Mouse (Mus musculus) kidney, embryonic 16.5 days (tissue): ENCODE results near the gene Fam208a. TPM values are rescaled to one million over a fixed set of nuclear protein-coding genes. Genes with fewer than 3 reads are reported as not detected.

ENCODE experiments used
- ATAC-seq: fragments of 200-750 bp; cut with Nextera tagmentation; 2 replicates; pipeline ENCODE4 v1.8.0; 2017; ENCODE audit warnings: moderate TSS enrichment; ENCODE audit not compliant: low FRiP score, low TSS enrichment
- H3K27ac ChIP-seq: fragments of 300-500 bp; sonication (generic); 2 replicates; pipeline ENCODE4 v1.5.1; 2014; ENCODE audit warnings: low read length
- H3K27me3 ChIP-seq: fragments of 300-500 bp; sonication (generic); 2 replicates; pipeline ENCODE4 v1.6.1; 2014; ENCODE audit warnings: low read length, control low read depth, mixed read lengths; ENCODE audit not compliant: insufficient read depth
- H3K36me3 ChIP-seq: fragments of 300-500 bp; sonication (generic); 2 replicates; pipeline ENCODE4 v1.6.1; 2014; ENCODE audit warnings: low read length, control low read depth, mixed read lengths; ENCODE audit not compliant: insufficient read depth
- H3K4me1 ChIP-seq: fragments of 300-500 bp; sonication (generic); 2 replicates; pipeline ENCODE4 v1.6.1; 2014; ENCODE audit warnings: low read length, control low read depth, mixed read lengths; ENCODE audit not compliant: insufficient read depth
- H3K4me2 ChIP-seq: fragments of 300-500 bp; sonication (generic); replicated peaks from 2 replicates; pipeline ENCODE4 v1.6.1; 2014; ENCODE audit warnings: low read depth, low read length
- H3K4me3 ChIP-seq: fragments of 300-500 bp; sonication (generic); 2 replicates; pipeline ENCODE4 v1.5.1; 2014; ENCODE audit warnings: mild to moderate bottlenecking, low read length
- H3K9ac ChIP-seq: fragments of 300-500 bp; sonication (generic); replicated peaks from 2 replicates; pipeline ENCODE4 v1.6.1; 2014; ENCODE audit warnings: low read length
- H3K9me3 ChIP-seq: fragments of 300-500 bp; sonication (generic); 2 replicates; pipeline ENCODE4 v1.6.1; 2016; ENCODE audit warnings: low read length, control low read depth
- WGBS: fragments of 180-500 bp; shearing (Covaris S2); extraction: QIAGEN DNeasy Blood & Tissue Kit; methylation state at CpG from one replicate; pipeline ENCODE4 v1.1.7; 2014; 5-methylcytosine and 5-hydroxymethylcytosine counted together
- polyA plus RNA-seq: library from polyadenylated mRNA; unstranded; fragments of >200 nt; fragmentation: Nextera tagmentation; extraction: Ambion mirVana; gene quantifications from 2 replicates; pipeline ENCODE4 v1.2.1, GENCODE M21; 2015

Gene Fam208a
- polyA plus RNA-seq = 8.0 and 12.0 TPM in 2 replicates

DNA sequence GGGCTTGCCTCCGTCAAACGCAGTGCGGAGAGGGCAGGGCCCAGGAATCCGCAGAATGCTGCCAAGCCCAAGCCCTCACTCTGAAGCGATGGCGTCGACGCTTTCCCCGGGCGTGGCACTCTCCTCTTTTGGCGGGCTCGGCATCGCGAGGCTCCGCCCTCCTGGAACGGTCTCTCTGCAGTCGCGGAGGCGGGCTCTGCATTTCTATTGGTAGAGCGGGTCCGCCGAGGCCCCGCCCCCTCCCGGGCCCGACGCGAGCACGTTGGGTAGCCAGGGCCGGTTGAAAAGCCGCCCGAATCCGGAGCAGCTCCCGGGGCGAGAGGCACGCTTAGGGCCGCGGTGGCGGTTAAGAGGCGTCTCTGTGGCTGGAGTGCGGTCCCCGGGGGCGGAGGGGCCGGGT lies at the start of gene Fam208a:
Gene Fam208a (plus strand): TSS at position 262 of the 400 bp plus-strand sequence.
- peaks cover 22% of the 10 kb centered on the region for H3K36me3 ChIP-seq
- H3K9ac ChIP-seq = peak within 1 kb of the TSS; percentile 85
- H3K4me3 ChIP-seq = peak within 1 kb of the TSS; percentile 74
- H3K4me1 ChIP-seq = peaks cover 3% of the 10 kb centered on the region; the same call in 1 of the 2 replicates
- peak; percentile 96 for ATAC-seq
- H3K4me2 ChIP-seq = peak within 1 kb of the TSS; percentile 85
- WGBS = 1% methylated on average over 41 of the region's 43 CpGs
- no peaks in the 10 kb centered on the region for H3K27me3 ChIP-seq
- peak within 1 kb of the TSS; percentile 99 for H3K27ac ChIP-seq
- H3K9me3 ChIP-seq = peaks cover 20% of the 10 kb centered on the region

DNA sequence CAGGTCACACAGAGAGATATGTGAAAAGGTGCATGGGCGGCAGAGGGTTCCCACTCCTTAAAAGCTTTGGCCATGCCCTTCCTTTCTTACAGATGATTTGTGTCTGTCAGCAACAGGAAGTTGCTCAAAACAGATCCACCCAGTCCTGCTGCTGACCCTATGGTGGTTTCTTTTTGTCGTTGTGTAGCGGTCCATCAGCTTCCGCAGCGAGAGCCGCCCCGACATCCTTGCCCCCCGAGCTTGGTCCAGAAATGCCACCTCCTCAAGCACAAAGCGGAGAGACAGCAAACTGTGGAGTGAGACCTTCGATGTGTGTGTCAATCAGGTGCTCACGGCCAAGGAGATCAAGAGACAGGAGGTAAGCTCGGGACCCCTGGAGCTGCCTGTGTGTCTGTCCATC lies 49.2 kb upstream of the Fam208a start:
- Histone ChIP-seq H3K27ac (no peak overlapping the region), H3K9ac (no peak overlapping the region), H3K4me2 (peak overlapping the region; percentile 25; the same call in 1 of the 2 replicates), H3K36me3 (0 out of 2 replicates have a peak, but pooled peaks cover 5% of the 10 kb centered on the region), H3K4me3 (no peak overlapping the region; the same call in 1 of the 2 replicates), H3K27me3 (no peaks in the 10 kb centered on the region), H3K9me3 (no peaks in the 10 kb centered on the region), H3K4me1 (no peaks in the 10 kb centered on the region)
- WGBS = 71% methylated on average over 12 of the region's 12 CpGs
- ATAC-seq = no peak

DNA sequence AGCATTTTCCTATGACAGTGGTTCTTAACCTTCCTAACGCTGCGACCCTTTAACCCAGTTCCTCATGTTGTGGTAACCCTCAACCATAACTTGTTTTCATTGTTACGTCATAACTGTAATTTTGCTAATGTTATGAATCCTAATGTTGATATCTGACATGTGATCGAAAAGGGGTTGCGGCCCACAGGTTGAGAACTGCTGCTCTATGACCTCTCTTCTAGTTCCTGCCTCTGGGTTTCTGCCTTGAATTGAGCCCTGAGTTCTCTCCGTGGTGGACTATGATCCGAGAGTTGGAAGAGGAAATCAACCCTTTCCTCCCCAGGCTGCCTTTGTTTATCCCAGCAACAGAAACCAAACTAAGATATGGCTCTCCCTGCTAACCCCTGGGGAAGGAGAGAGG lies 47.2 kb upstream of the Fam208a start:
- Histone ChIP-seq H3K9me3 (no peaks in the 10 kb centered on the region), H3K27ac (no peak overlapping the region), H3K36me3 (peaks cover 11% of the 10 kb centered on the region; the same call in 1 of the 2 replicates), H3K9ac (no peak overlapping the region), H3K4me1 (no peaks in the 10 kb centered on the region), H3K4me2 (no peak overlapping the region), H3K4me3 (no peak overlapping the region), H3K27me3 (no peaks in the 10 kb centered on the region)
- 74% methylated on average over 7 of the region's 7 CpGs for WGBS
- no peak for ATAC-seq

DNA sequence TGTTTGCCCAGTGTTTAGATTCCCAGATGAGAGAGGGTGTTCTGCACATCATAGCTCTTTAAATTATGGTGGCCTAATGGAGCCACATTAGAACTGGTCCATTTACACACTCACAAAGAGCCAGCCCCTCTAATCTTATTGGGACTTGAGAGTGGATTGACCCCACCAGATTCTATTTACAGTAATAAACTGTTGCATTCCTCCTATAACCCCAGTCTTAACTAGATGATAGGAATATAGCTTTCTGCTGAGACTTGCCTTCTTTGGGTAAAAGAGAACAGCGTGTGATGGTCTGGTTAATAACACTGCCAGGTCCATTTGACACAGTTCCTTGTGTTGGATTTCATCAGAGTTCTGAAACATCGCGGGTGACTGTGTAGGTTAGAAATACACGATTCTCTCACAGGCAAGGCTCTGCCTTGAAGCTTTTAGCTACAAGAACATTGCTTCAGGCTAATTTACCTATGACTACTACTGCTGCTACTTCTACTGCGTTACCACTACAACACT lies 45.3 kb upstream of the Fam208a start:
- WGBS = 89% methylated on average over 5 of the region's 5 CpGs

DNA sequence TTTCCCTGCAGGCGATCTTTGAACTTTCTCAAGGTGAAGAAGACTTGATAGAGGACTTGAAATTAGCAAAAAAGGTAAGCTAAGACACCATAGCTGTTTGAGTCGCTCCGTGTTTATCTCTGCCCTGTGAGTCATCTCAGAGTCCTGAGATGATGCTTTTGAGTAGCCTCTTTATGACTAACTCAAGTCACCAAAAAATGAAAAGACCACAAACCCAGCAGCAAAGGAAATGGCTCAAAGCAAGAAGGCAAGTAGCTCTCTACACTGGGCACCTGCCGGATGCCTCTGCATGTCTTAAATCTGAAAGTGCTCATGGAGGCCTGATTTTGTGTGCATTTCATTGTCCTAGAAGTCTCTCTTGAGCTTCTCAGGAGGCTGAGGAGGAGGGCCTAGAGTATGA lies 44.5 kb upstream of the Fam208a start:
- H3K27me3 ChIP-seq = no peaks in the 10 kb centered on the region
- H3K9ac ChIP-seq = no peak overlapping the region
- 92% methylated on average over 4 of the region's 4 CpGs for WGBS
- no peak overlapping the region for H3K27ac ChIP-seq
- H3K9me3 ChIP-seq = no peaks in the 10 kb centered on the region
- H3K4me2 ChIP-seq = no peak overlapping the region
- H3K4me1 ChIP-seq = no peaks in the 10 kb centered on the region
- peaks cover 11% of the 10 kb centered on the region; the same call in 1 of the 2 replicates for H3K36me3 ChIP-seq
- no peak for ATAC-seq
- no peak overlapping the region for H3K4me3 ChIP-seq

More for the DNA sequence above, 45.3 kb upstream of the Fam208a start:
- Histone ChIP-seq H3K36me3 (peaks cover 11% of the 10 kb centered on the region; the same call in 1 of the 2 replicates), H3K9me3 (no peaks in the 10 kb centered on the region), H3K4me2 (no peak overlapping the region), H3K9ac (no peak overlapping the region), H3K4me1 (no peaks in the 10 kb centered on the region), H3K27ac (no peak overlapping the region), H3K4me3 (no peak overlapping the region), H3K27me3 (no peaks in the 10 kb centered on the region)
- ATAC-seq = no peak

DNA sequence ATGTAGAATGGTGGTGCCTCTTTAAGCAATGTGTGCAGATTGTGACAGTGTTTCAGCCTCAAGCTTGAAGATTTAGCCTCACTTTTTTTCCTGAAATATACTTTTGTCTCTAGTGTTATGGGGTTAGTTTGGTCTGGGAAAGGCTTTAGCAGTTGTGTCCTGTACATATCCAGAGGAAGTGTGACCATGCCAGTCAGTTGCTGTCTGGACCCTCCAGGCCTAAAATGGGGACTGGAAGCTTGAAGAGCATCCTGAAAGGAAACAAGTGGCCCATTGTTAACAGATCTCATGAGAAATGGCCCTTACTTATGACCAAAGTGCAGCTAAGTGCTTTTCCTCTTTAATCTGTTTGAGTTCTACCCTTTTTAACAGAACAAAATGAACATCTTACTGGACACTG lies 40.0 kb upstream of the Fam208a start:
- Histone ChIP-seq H3K27me3 (no peaks in the 10 kb centered on the region), H3K4me3 (no peak overlapping the region), H3K9me3 (peaks cover 5% of the 10 kb centered on the region; the same call in 1 of the 2 replicates), H3K36me3 (peaks cover 14% of the 10 kb centered on the region; the same call in 1 of the 2 replicates), H3K27ac (peak overlapping the region; percentile 72), H3K4me2 (no peak overlapping the region), H3K9ac (no peak overlapping the region), H3K4me1 (peaks cover 6% of the 10 kb centered on the region; the same call in 1 of the 2 replicates)
- ATAC-seq = no peak

DNA sequence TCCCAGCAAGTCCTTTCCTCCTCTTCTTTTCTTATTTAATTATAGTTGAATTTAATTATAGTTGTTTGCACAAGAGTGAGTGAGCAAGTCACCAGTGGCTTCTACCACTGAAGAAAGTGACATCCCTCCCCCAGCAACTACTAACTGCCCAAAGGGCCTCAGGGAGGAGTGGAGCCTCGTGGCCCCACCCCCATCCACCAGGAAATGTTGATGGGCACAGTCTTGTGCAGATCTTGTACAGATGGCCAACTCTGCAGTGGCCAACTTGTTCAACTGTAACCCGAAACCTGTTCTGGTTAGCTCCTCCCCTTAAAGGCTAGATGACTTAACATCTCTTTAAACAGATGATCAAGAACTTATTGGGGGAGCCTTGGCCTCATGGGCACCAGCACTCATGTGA lies 38.9 kb upstream of the Fam208a start:
- H3K9me3 ChIP-seq = peaks cover 5% of the 10 kb centered on the region; the same call in 1 of the 2 replicates
- WGBS = 67% methylated on average over 2 of the region's 2 CpGs
- peaks cover 11% of the 10 kb centered on the region for H3K4me1 ChIP-seq
- 0 out of 2 replicates have a peak, but pooled peaks have one; percentile 19 for ATAC-seq
- no peak overlapping the region for H3K9ac ChIP-seq
- H3K4me3 ChIP-seq = no peak overlapping the region
- no peaks in the 10 kb centered on the region for H3K27me3 ChIP-seq
- peaks cover 7% of the 10 kb centered on the region; the same call in 1 of the 2 replicates for H3K36me3 ChIP-seq
- 0 out of 2 replicates have a peak overlapping the region, but pooled peaks have one; percentile 34 for H3K27ac ChIP-seq
- H3K4me2 ChIP-seq = no peak overlapping the region

DNA sequence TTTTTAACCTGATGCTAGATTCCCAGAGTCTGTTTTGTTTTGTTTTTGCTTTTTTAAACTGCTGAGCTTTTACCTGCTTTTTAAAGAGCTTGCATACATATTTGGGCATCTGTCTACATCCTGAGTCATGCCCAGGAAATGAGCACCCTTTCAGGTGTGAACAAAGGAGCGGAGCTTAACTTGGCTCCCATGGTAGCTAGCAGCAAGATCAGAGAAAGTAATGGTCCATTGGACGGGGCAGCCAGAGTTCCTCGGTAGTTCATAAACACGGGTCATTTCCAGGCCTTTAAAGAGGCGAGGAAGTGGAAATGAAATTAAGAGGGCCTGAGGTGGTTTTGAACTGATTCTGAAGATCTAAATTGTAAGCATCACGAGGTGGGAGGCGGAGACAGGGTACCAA lies 38.0 kb upstream of the Fam208a start:
- Histone ChIP-seq H3K27ac (0 out of 2 replicates have a peak overlapping the region, but pooled peaks have one; percentile 34), H3K4me2 (no peak overlapping the region), H3K9me3 (peaks cover 5% of the 10 kb centered on the region; the same call in 1 of the 2 replicates), H3K27me3 (no peaks in the 10 kb centered on the region), H3K36me3 (peaks cover 7% of the 10 kb centered on the region; the same call in 1 of the 2 replicates), H3K4me1 (peaks cover 11% of the 10 kb centered on the region), H3K4me3 (no peak overlapping the region), H3K9ac (no peak overlapping the region)
- 26% methylated on average over 7 of the region's 7 CpGs for WGBS
- ATAC-seq = peak; percentile 54; the same call in 1 of the 2 replicates

DNA sequence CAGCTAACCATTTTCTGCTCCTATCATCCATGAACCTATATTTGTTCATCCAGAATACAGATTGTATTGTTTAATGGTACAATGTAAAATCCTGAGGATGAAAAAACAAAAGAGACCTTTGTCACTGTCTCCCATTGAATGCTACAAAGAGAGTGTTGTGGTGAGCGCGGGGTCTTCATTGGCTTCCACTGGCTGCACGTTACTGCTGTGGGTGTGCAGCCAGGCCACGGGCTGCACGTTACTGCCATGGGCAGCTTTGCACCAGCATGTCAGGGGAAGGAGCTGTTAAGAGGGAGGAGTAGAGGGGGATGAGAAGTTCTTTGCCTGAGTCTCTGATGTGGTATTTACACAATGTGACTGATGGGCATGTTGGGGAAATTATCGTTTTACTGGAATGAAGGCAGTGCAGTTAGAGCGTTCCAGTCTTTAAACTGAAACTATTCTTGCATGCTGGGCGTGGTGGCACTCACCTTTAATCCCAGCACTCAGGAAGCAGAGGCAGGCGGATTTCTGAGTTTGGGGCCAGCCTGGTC lies 36.8 kb upstream of the Fam208a start:
- H3K9ac ChIP-seq = no peak overlapping the region
- H3K4me2 ChIP-seq = no peak overlapping the region
- H3K9me3 ChIP-seq = peaks cover 5% of the 10 kb centered on the region; the same call in 1 of the 2 replicates
- no peaks in the 10 kb centered on the region for H3K27me3 ChIP-seq
- no peak overlapping the region for H3K27ac ChIP-seq
- H3K4me3 ChIP-seq = no peak overlapping the region
- 0 out of 2 replicates have a peak, but pooled peaks cover 3% of the 10 kb centered on the region for H3K36me3 ChIP-seq
- WGBS = 79% methylated on average over 9 of the region's 9 CpGs
- no peak for ATAC-seq
- H3K4me1 ChIP-seq = peaks cover 11% of the 10 kb centered on the region

DNA sequence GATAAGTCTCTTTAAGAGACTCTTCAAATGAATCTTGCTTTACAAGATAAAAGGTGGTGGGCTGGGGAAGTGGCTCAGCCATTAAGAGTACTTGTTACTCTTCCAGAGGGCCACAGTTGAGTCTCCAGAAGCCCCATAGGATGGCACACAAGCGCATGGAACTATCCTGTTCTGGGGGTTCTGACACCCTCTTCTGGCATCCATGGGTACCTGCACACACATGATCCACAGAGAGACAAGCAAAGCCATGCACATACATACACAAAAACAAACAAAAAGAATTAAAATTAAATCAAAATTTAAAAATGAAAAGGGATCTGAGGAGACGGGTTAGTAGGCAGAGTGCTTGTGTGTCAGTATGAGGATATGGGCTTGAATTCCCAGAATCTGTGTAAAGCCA lies 36.0 kb upstream of the Fam208a start:
- Histone ChIP-seq H3K4me3 (no peak overlapping the region), H3K36me3 (0 out of 2 replicates have a peak, but pooled peaks cover 3% of the 10 kb centered on the region), H3K4me1 (peaks cover 11% of the 10 kb centered on the region), H3K27me3 (no peaks in the 10 kb centered on the region), H3K9me3 (peaks cover 5% of the 10 kb centered on the region; the same call in 1 of the 2 replicates), H3K27ac (no peak overlapping the region), H3K4me2 (no peak overlapping the region), H3K9ac (no peak overlapping the region)
- no peak for ATAC-seq
- 97% methylated on average over 2 of the region's 2 CpGs for WGBS
